Mouse (Mus musculus) heart, postnatal 0 days (tissue): Measurements from ENCODE around the gene Ptprh. TPM values are rescaled to one million over a fixed set of nuclear protein-coding genes. Genes with fewer than 3 reads are reported as not detected.

ENCODE experiments used
- ATAC-seq: fragments of 200-750 bp; cut with Nextera tagmentation; 2 replicates; pipeline ENCODE4 v1.8.0; 2017; ENCODE audit warnings: low read depth, moderate number of reproducible peaks, moderate library complexity; ENCODE audit not compliant: insufficient read depth
- DNase-seq: peaks from one replicate; pipeline ENCODE4 v3.0.0-alpha.2; 2016; ENCODE audit warnings: low spot score
- H3K27ac ChIP-seq: fragments of 300-500 bp; sonication (generic); 2 replicates; pipeline ENCODE4 v1.5.1; 2014; ENCODE audit warnings: low read depth, mild to moderate bottlenecking
- H3K27me3 ChIP-seq: fragments of 300-500 bp; sonication (generic); 2 replicates; pipeline ENCODE4 v1.6.1; 2014; ENCODE audit warnings: low read length, mixed read lengths; ENCODE audit not compliant: control insufficient read depth, insufficient read depth
- H3K36me3 ChIP-seq: fragments of 300-500 bp; sonication (generic); replicated peaks from 2 replicates; pipeline ENCODE4 v1.6.1; 2014; ENCODE audit warnings: low read length, mixed read lengths; ENCODE audit not compliant: control insufficient read depth, insufficient read depth
- H3K4me1 ChIP-seq: fragments of 300-500 bp; sonication (generic); 2 replicates; pipeline ENCODE4 v1.6.1; 2014; ENCODE audit warnings: antibody characterized with exemption; ENCODE audit not compliant: control insufficient read depth, insufficient read depth
- H3K4me2 ChIP-seq: fragments of 300-500 bp; sonication (generic); 2 replicates; pipeline ENCODE4 v1.6.1; 2014; ENCODE audit warnings: low read depth, mild to moderate bottlenecking, low read length, moderate library complexity
- H3K4me3 ChIP-seq: fragments of 300-500 bp; sonication (generic); 2 replicates; pipeline ENCODE4 v1.5.1; 2014; ENCODE audit warnings: low read depth, low read length
- H3K9ac ChIP-seq: fragments of 300-500 bp; sonication (generic); replicated peaks from 2 replicates; pipeline ENCODE4 v1.6.1; 2014; ENCODE audit warnings: low read depth, low read length, mixed read lengths
- H3K9me3 ChIP-seq: fragments of 300-500 bp; sonication (generic); replicated peaks from 2 replicates; pipeline ENCODE4 v1.6.1; 2016; ENCODE audit warnings: low read length; ENCODE audit not compliant: control insufficient read depth
- CTCF ChIP-seq: IDR thresholded peaks from 2 replicates; pipeline ENCODE4 v1.5.1; 2016; ENCODE audit warnings: antibody characterized with exemption, control low read depth, low read depth
- EP300 ChIP-seq: IDR thresholded peaks from 2 replicates; pipeline ENCODE4 v1.6.1; 2016; ENCODE audit warnings: antibody characterized with exemption, low read depth
- WGBS: fragments of 180-500 bp; shearing (Covaris S2); extraction: QIAGEN DNeasy Blood & Tissue Kit; methylation state at CpG from one replicate; pipeline ENCODE4 v1.1.7; 2014; 5-methylcytosine and 5-hydroxymethylcytosine counted together
- polyA plus RNA-seq: library from polyadenylated mRNA; unstranded; fragments of >200 nt; fragmentation: Nextera tagmentation; extraction: Ambion mirVana; gene quantifications from 2 replicates; pipeline ENCODE4 v1.2.1, GENCODE M21; 2015
- total RNA-seq: library from RNA; depleted of rRNA; stranded (reverse); fragments of >200 nt; gene quantifications from 2 replicates; pipeline ENCODE4 v1.2.3, GENCODE M21; 2014; ENCODE audit warnings: low replicate concordance

Gene Ptprh
- total and polyA plus RNA-seq, 2 experiments from 2014 or later: not detected

GRCm38 (mm10) chr7:4613740-4614403, 10.0 kb upstream of the Ptprh start:
- ATAC-seq: no peak
- no peak overlapping the region for H3K4me2 ChIP-seq
- WGBS: 58% methylated on average over 14 of the region's 14 CpGs
- TF ChIP-seq CTCF (no peak), EP300 (no peak)
- H3K27ac ChIP-seq: no peak overlapping the region
- H3K9ac ChIP-seq: no peak overlapping the region
- no peaks in the 10 kb centered on the region for H3K27me3 ChIP-seq
- no peaks in the 10 kb centered on the region for H3K4me1 ChIP-seq
- DNase-seq: no peak
- no peaks in the 10 kb centered on the region for H3K9me3 ChIP-seq
- H3K36me3 ChIP-seq: no peaks in the 10 kb centered on the region
- no peak overlapping the region for H3K4me3 ChIP-seq

- no peak for ATAC-seq
- H3K9me3 ChIP-seq: no peaks in the 10 kb centered on the region
- no peak overlapping the region for H3K27ac ChIP-seq
- no peaks in the 10 kb centered on the region for H3K36me3 ChIP-seq
- no peak overlapping the region for H3K9ac ChIP-seq
- H3K27me3 ChIP-seq: no peaks in the 10 kb centered on the region
- no peaks in the 10 kb centered on the region for H3K4me1 ChIP-seq
- H3K4me2 ChIP-seq: no peak overlapping the region
- H3K4me3 ChIP-seq: no peak overlapping the region
- TF ChIP-seq CTCF (no peak), EP300 (no peak)
- DNase-seq: no peak
- WGBS: 72% methylated on average over 1 of the region's 1 CpGs
Measured at GRCm38 (mm10) chr7:4612956-4613355, 9.1 kb upstream of the Ptprh start.

DNA sequence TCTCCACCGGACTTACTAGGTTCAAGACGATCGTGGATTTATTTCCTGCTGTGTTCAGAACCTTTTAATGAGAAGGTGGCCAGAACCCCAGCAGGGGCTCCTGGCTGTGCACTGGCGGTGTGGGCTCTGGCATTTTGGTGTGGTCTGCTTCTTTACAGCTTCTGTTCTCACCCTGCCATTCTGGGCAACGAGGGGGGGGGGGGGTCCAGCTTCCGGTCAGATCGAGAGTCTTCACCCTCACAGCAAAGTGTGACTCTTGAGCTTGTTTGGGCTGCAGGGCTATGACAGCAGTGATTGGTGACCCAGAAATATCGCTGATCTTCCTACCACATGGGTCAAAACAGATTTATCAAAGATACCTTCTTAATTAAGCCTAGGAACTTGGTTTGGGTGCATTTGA, 8.5 kb upstream of the Ptprh start:
- Histone ChIP-seq H3K4me1 (no peaks in the 10 kb centered on the region), H3K9me3 (no peaks in the 10 kb centered on the region), H3K27ac (no peak overlapping the region), H3K4me3 (no peak overlapping the region), H3K4me2 (no peak overlapping the region), H3K9ac (no peak overlapping the region), H3K36me3 (no peaks in the 10 kb centered on the region), H3K27me3 (no peaks in the 10 kb centered on the region)
- TF ChIP-seq EP300 (no peak), CTCF (no peak)
- DNase-seq (no peak), ATAC-seq (no peak)
- WGBS: 45% methylated on average over 8 of the region's 8 CpGs

GRCm38 (mm10) chr7:4611921-4612341, 8.1 kb upstream of the Ptprh start:
- Histone ChIP-seq H3K27me3 (no peaks in the 10 kb centered on the region), H3K9ac (no peak overlapping the region), H3K36me3 (no peaks in the 10 kb centered on the region), H3K9me3 (no peaks in the 10 kb centered on the region), H3K4me3 (no peak overlapping the region), H3K27ac (no peak overlapping the region), H3K4me2 (no peak overlapping the region), H3K4me1 (no peaks in the 10 kb centered on the region)
- DNase-seq (no peak), ATAC-seq (no peak)
- TF ChIP-seq EP300 (no peak), CTCF (no peak)
- 59% methylated on average over 12 of the region's 12 CpGs for WGBS

- TF ChIP-seq CTCF (no peak), EP300 (no peak)
- H3K4me1 ChIP-seq: no peaks in the 10 kb centered on the region
- H3K36me3 ChIP-seq: no peaks in the 10 kb centered on the region
- ATAC-seq (no peak), DNase-seq (no peak)
- H3K4me2 ChIP-seq: no peak overlapping the region
- no peaks in the 10 kb centered on the region for H3K27me3 ChIP-seq
- 77% methylated on average over 12 of the region's 12 CpGs for WGBS
- H3K9me3 ChIP-seq: no peaks in the 10 kb centered on the region
- H3K27ac ChIP-seq: no peak overlapping the region
- H3K9ac ChIP-seq: no peak overlapping the region
- H3K4me3 ChIP-seq: no peak overlapping the region
Measured at GRCm38 (mm10) chr7:4611511-4611910, 7.7 kb upstream of the Ptprh start.

DNA sequence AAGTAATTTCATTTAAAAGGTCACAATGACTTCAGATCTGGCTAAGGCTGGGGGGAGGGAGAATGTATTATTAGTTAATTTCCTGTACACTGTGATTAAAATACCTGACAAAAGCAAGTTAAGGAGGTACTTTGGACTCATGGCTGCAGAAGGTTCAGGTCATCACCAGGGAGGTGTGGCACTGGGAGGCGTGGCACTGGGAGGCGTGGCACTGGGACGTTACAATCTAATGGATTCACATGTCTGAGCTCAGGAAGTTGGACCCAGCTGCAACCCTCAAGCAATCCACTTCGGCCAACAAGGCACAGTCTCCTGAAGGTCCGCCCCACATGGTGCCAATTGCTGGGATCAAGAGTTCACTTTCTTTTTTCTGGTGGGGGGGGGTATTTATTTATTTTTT, 4.2 kb upstream of the Ptprh start:
- 61% methylated on average over 5 of the region's 5 CpGs for WGBS
- no peaks in the 10 kb centered on the region for H3K9me3 ChIP-seq
- DNase-seq (no peak), ATAC-seq (no peak)
- no peaks in the 10 kb centered on the region for H3K4me1 ChIP-seq
- no peak overlapping the region for H3K27ac ChIP-seq
- no peak overlapping the region for H3K4me2 ChIP-seq
- no peaks in the 10 kb centered on the region for H3K27me3 ChIP-seq
- H3K36me3 ChIP-seq: no peaks in the 10 kb centered on the region
- no peak overlapping the region for H3K9ac ChIP-seq
- no peak for TF ChIP-seq EP300
- no peak overlapping the region for H3K4me3 ChIP-seq
